Mouse (Mus musculus) R1 (cell line): ENCODE results near the gene Hsd3b7.

Experiments used
- DNase-seq: peaks from one replicate; pipeline ENCODE4 v3.0.0-alpha.2; 2018; ENCODE audit warnings: low read depth, low spot score

Gene Hsd3b7

DNA sequence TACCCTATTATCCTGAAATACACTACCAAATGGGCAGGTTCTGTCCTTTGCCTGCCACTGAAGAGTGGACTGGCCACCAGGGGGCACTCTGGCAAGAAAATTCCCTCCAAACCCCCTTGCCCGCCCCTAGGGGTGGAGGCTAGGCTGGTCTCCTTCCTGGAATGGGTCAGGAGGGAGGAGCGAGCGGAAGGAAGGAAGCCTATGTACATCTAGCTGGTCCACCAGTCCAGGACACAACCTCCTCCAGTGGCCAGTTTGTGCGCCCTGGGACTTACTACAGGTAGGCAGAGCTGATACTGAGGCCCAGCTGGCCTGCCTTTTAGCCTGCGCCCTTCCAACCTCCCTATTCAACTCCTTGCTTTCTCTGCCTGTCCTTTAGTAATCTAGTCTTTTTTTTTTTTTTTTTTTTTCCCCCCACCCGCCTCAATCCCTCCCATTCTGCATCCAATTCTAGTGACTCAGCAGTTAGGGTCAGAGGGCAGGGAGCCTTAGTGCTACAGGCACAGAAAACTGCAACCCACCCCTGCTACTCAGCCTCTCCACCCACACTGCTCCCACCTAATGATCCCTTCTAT lies at the start of gene Hsd3b7:
Gene Hsd3b7, plus strand, starts transcription at position 170 of the 575 bp plus-strand sequence.
- peak; percentile 94 for DNase-seq

DNA sequence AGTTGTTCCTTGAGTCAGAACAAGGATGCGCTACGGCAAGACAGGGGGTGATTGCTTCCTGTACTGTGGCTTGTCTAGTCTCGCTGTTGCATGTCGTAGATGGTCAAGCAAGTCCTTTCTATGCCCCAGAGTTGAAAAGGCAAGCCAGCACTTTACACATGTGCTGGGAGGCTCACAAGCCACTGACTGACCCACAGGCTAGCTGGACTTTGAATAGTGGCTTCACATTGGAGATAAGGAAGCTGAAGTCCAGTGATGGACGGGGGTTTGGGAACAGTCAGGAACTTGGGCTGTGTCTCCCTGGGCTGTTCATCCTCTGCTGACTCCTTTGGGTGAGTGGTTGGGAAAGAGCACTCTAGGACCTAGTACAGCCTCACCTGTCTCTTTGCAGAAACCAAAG lies 48.8 kb upstream of the Hsd3b7 start:
- no peak for DNase-seq

DNA sequence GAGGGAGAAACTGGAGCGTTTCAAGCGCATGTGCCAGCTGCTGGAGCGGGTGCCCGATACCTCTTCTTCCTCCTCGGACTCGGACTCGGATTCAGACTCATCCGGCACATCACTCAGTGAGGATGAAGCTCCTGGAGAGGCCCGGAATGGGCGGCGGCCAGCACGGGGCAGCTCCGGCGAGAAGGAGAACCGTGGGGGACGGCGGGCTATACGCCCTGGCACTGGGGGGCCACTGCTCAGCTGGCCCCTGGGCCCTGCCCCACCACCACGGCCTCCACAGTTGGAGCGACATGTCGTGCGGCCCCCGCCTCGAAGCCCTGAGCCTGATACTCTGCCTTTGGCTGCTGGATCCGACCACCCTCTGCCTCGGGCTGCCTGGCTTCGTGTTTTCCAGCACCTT lies 48.3 kb upstream of the Hsd3b7 start:
- DNase-seq = no peak

DNA sequence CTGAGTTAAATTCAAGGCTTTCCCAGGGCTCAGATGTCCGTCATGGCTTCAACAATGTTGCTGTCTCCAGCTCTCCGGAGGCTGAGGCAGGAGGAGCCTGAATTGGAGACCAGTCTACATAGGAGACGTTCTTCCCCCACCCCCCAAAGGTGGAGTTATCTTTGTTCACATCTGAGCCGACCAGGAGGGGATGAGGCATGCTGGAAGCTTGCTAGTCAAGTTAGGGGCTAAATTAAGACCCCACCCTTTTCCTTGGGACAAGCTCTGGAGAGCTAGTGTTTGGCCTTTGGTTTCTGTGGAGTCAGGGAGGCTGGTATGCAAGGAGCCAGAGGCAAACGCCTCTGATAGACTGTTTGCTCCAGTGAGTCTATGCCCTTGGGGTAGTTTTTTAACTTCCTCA lies 47.2 kb upstream of the Hsd3b7 start:
- peak; percentile 37 for DNase-seq

DNA sequence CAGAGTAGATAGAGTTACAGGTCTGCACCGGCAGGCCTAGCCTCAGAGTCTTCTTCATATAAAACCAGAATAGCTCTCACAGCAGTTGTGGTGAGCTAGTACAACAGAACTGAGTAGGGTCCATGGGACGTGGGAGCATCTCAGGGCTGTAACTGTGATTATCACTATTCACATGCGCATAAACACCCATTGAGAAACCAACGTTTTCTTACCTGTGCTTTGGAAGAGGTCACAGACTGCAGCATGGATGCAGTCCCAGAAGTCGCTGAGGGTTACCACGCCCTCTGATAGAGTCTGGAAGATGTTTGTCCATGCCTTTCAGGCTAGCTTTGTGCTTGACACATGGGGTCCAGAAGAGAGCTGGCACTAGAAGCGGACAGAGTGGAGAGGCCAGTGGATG lies 46.7 kb upstream of the Hsd3b7 start:
- no peak for DNase-seq

DNA sequence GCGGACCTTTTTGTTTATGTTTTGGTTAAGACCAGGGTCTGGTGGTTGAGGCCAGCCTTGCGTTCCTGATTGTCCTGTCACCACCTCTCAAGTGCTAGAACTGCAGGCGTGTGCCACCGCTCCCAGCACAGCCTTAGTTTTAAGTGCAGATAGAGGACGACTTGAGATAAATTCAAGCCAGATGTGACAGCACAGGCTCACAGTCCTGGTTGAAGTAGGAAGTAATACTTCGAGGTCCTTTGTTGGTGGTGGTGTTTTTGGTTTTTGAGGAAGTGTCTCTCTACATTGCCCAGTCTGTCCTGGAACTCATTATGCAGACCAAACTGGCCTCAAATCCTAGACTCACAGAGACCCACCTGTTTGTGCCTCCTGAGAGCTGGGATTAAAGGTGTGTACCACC lies 40.7 kb upstream of the Hsd3b7 start:
- no peak for DNase-seq

DNA sequence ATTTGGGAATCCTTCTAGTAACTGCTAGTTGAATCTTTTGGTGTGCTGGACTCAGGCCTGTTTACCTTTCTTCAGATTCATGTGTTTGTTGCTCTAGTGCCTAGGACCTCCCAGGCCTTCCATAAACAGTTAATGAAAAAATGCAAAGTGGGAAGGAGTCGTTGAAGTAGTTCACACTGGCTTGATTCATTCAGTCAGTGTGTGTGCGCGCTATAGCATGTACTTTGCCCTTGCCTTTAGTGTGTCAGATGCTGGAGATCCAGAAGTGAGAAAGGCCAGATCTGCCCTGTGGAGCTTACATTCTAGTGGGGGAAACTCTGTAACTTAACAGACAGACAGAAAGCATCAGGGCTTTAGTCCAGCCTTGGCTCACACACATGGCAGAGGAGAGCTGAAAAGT lies 39.9 kb upstream of the Hsd3b7 start:
- no peak for DNase-seq

DNA sequence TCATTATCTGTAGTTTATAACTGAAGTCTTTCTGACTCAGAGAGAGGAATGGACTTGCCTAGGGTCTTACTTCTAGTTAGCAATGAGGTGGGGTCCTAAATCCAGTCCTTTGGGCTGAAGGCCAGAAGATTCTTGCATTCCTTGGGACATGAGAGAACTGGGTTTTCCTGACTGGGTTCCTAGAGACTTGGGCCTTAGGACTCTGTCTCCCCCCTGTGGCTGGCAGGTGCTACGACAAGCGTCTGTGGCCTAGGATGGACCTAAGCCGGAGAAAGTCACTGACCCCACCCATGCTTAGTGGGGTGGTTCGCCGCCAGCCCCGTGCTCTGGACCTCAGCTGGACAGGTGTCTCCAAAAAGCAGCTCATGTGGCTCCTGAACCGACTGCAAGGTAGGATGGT lies 39.4 kb upstream of the Hsd3b7 start:
- peak; percentile 78 for DNase-seq

DNA sequence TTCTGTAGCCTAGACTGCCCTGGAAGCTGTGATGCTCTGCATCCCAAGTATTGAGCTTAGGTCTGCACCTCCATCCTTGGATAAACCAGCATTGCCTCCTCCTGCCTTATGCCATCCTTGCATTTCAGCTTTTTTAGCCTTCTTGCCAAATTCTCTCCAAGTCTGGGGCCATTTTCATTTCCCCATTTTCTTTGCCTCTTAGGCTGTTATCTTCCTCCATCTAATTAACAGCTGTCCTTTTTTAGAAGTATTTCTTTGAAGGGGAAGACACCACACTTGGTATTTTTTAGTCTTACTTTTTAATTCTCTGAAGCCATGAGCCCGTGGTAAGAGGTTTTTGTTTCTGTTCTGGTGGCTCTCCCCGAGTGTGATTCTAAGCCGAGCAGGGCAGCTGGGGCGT lies 36.8 kb upstream of the Hsd3b7 start:
- DNase-seq = no peak

DNA sequence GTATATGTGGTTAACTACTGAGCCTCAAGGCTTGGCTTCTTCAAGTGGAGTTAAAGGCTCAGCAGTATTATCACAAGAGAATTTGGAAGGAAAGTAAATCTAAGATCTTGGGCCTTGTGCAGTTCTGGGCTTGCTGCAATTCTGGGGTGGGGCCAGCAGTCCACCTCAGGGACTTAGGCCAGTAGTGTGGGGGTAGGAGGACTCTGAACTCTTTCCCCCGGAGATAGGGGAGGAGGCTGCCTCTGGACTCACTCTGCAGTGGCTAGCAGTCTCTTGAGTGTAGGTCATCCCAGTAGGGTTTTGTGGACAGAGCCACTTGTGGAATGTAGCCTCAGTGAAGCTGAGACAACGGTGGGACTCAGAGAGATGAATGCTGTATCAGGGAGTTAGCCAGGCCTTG lies 34.6 kb upstream of the Hsd3b7 start:
- no peak for DNase-seq

DNA sequence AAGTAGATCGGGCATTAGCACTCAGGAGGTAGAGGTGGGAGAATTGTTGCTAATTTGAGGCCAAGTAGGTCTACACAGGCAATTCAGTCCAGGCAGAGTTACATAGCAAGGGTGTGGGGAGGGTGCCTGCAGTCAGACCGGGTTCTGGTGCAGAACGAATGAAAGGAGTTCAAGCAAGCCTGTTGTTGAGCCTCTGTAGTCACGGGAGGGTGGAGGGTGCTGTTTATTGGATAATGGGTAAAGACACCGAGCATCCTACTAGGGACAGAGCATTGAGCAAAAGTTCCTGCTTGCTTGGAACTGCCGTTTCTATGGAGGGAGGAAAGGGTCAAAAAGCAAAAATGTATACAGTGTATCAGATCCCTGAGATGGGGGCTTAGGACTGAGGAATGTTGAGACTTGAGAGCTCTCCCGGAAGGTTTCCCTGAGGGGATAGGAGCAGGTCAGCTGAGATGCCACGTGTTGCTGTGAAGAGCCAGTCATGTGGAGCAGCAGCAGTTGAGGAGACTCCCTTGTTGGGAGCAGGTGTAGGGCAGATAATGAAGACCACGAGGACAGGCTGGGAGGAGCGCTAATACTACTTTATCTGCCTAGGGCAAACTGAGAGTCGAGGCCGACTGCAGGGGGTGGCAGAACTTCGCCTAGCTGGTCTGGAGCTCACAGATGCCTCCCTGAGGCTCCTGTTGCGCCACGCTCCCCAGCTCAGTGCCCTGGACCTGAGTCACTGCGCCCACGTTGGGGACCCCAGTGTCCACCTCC lies 33.4 kb upstream of the Hsd3b7 start:
- peak; percentile 41 for DNase-seq

DNA sequence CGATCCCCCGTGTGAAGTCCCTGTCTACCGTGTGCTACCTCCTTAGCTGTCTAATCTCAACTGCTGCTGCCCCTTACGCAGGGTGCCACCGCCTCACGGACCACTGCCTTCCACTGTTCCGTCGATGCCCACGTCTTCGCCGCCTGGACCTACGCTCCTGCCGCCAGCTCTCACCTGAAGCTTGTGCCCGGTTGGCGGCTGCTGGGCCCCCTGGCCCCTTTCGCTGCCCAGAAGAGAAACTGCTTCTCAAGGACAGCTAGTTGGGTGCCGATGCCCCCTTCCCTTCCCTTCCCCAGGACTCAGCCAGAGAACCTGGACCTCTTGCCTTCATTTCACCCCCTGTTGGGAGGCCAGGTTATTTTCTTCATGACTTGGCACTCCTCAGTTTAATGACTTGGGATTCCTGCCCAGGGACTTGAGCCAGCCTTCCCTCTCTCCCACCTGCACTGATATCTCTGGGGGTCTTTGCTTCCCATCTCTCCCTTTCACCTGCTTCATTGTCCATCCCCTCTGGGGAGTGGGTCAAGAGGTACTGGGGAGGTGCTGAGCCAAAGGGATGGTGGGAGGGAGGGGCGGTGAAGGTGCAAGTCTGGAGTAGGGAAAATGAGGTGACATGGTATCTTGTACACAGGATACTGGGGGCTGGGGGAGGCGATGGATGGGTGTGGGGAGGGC lies 32.6 kb upstream of the Hsd3b7 start:
- no peak for DNase-seq

DNA sequence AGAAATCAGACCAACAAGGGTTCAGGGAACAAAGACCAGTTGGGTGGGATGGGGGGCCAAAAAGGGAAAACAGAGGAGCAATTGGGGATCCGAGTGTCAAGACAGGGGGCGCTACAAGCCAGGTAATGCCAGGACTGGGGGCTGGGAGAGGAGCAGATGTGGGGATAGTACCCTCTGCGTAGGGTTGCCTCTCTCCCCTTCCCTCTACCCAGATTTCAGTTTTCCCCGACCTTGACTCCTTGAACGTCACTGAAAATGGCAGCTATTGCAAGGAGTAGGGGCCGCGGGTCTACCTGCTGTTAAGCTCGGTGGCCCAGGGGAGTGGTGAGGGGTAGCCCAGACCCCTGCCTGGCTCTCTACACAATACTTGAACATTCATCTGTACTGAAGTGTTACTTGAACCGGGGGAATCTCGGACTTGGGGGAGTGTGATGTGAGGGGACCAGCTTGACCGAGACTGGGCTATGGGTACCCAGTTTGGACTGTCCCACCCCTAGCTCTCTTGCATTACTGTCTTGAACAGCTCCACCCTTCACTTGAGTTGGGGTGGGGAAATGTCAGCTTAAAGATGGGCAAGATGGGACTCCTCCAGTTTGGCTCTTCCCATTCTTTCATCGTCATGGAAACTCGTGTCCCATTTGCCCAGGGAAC lies 31.9 kb upstream of the Hsd3b7 start:
- no peak for DNase-seq

DNA sequence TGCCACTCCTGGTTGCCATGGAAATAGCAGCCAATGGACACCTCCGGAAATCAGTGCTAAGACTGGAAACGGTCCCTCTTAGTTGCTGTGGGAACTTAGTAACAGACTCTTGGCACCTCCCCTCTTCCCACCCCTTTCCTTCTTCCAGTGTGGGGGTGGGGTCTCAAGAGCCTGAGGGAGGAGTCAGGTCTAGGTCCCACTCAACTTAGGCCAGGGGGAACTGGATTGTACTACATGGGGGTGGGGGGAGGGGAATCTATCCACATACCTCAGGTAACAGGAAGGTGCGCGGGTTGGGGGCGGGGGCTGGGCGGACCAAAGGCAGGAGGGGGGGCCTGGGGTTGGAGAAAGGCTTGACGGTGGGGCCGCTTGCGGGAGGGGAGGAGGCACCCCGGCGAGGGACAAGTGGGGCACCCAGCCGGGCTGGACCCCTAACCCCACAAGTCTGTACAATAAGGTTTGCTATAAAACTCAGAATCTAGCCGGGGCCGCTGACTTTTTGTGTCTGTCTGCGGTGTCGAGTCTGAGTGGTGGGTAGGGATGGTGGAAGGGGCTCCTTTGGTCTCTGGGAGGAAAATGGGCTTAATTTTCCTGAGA lies 31.3 kb upstream of the Hsd3b7 start:
- DNase-seq = peak; percentile 100

DNA sequence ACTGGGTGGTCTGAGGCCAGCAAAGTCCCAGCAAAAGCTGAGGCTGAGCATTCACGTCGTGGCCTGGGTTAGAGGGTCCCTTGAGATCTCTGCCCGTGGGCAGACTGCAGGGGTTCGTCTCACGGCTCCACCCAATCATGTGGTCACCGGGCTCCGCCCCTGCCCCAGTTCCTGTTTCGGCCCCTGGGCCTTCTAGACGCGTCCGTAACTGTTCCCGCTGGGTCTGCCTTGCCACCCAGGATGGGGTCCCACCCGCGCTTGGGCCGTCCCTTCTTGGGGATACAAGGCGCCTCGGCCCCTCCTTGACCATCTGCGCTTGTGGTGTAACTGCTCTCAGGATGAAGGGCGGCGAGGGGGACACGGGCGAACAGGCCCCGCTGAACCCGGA lies 30.8 kb upstream of the Hsd3b7 start, which contains the start of gene Orai3:
Gene Orai3, plus strand, starts transcription at position 165 of the 388 bp plus-strand sequence.
- DNase-seq = peak; percentile 89

DNA sequence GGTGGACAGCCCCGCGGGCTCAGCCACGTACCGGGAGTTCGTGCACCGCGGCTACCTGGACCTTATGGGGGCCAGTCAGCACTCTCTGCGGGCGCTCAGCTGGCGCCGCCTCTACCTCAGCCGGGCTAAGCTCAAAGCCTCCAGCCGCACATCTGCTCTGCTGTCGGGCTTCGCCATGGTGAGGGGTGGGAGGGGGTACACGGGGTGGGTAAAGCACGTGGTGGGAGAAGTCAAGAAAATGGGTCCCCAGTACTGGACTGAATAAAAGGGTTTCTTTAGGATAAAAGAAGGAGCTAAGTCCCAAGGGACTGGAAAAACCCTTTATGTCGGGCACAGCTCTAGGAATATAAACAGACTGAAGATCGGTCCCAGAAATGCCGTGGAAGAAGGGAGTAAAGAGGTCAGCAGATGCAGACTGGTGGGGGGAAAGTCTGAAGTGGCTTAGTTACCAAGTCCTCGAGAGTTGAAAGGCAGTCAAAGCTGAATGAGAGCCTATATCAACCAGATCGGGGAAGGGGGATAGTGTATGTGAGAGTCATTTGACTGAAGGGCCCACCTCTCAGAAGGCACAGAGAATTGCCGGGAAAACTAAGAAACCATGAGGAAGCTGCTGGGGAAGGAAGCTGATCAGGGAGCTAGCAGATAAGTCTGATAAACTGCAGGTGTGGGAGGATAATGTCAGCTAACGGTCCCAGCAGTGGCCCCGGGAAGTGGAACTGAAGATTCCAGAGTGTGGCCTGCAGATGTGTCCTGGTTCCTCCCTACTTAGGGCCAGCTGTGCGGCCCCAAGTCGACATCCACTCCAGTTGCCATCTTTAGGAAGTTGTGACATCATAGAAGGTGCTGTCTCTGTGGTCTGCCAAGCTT lies 30.1 kb upstream of the Hsd3b7 start:
- DNase-seq = peak; percentile 26

DNA sequence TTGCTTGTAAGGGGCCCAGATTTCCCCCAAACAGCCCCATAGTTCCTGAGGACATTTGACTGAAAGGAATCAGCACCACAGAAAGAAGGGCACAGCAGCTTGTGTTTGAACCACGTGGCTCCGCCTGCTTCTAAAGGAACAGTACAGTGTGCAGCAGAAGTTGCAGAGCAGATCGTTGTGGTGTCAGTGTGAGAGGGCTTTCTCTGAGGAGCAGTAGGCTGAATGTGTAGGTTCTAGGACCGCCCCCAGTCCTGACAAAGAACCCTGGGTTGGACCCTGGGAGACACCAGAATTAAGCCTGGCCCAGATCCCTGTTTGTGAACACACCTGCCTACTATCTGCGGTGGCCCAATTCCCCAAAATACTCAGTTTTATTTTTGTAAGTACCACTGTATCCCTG lies 29.1 kb upstream of the Hsd3b7 start:
- peak; percentile 54 for DNase-seq

DNA sequence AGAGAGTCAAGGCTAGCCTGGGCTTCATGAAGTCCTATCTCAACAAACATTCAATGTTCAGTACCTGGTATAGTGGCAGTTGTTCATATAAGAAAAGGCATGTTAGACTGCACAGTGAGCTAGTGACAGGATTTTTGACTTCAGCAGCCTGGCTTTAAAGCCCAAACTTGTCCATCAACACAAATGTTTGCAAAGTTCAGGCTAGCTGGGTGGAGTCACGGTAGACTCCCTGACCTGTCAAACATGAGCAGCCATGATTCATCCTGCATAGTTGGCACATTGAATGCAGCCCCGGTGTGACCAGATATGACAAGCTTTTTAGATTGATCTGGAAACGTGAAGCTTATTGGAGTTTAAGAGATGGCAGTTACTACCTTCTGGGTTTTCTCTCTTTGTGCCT lies 28.3 kb upstream of the Hsd3b7 start:
- no peak for DNase-seq

DNA sequence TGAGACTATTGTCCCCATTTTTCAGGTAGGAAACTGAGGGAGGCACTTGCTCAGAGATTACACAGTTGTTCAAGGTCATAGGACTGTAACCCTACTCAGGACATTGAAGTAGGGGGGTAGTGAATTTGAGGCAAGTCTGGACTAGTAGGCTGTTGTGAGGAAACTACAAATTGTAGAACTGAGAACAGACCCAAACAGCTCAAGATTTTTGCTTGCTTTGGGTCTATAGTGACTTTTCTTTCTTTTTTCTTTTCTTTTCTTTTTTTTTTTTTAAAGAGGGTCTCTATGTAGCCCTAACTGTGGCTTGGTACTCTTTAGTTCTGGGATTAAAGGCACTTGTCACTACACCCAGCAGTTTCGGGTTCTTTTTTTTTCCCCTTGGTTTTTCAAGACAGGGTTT lies 27.8 kb upstream of the Hsd3b7 start:
- no peak for DNase-seq

DNA sequence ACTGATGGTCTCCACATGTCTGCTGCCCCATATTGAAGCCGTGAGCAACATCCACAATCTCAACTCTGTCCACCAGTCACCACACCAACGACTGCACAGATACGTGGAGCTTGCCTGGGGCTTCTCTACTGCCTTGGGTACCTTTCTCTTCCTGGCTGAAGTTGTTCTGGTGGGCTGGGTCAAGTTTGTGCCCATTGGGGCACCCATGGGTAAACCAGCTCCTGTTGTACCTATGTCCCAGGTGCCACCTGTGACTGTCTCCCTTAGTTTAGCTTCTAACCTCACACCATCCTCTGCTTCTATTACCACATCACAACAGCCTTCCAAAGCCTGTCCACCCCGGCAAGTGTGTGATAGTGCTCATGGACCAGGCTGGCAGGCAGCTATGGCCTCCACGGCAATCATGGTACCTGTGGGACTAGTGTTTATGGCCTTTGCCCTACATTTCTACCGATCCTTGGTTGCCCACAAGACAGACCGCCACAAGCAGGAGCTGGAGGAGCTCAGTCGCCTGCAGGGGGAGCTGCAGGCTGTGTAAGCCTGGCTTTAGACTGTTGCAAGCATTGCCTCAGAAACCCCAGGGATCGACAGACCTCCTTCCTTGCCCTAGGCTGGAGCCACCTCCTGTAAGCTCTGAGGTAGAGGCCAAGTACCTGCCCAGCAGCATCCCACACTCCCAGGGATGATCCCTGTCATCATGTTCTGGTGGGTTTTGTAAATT lies 26.6 kb upstream of the Hsd3b7 start:
- DNase-seq = peak; percentile 88
